Mouse (Mus musculus): ENCODE measurements around the gene Prdx6. TPM values are rescaled to one million over a fixed set of nuclear protein-coding genes. Genes with fewer than 3 reads are reported as not detected.

Gene Prdx6
- polyA plus RNA-seq, 1 experiment from 2014 or later, result 383 TPM

GRCm38 (mm10) chr1:161256918-161257317, 5.9 kb upstream of the Prdx6 start:
- Histone ChIP-seq H3K4me3 (ENCODE audit: low read depth, low read length) (no peak overlapping the region), H3K9me3 (replicated peaks; ENCODE audit: control insufficient read depth, low read length) (no peaks in the 10 kb centered on the region), H3K27ac (ENCODE audit: low read length) (no peak overlapping the region), H3K36me3 (ENCODE audit: control insufficient read depth, insufficient read depth) (no peaks in the 10 kb centered on the region), H3K4me1 (ENCODE audit: control insufficient read depth, low read depth, low read length) (peaks cover 38% of the 10 kb centered on the region), H3K9ac (ENCODE audit: low read depth, low read length) (no peak overlapping the region), H3K4me2 (ENCODE audit: low read depth, low read length) (no peak overlapping the region), H3K27me3 (ENCODE audit: control insufficient read depth, insufficient read depth, low read depth, low read length) (no peaks in the 10 kb centered on the region)
- 70% methylated on average over 7 of the region's 7 CpGs for WGBS (ENCODE audit: insufficient replicate concordance)
- ATAC-seq (ENCODE audit: low read depth), result no peak

GRCm38 (mm10) chr1:161254361-161254760, 3.3 kb upstream of the Prdx6 start:
- Histone ChIP-seq H3K27me3 (ENCODE audit: control insufficient read depth, insufficient read depth, low read depth, low read length) (no peaks in the 10 kb centered on the region), H3K4me1 (ENCODE audit: control insufficient read depth, low read depth, low read length) (peaks cover 52% of the 10 kb centered on the region), H3K9me3 (replicated peaks; ENCODE audit: control insufficient read depth, low read length) (no peaks in the 10 kb centered on the region), H3K36me3 (ENCODE audit: control insufficient read depth, insufficient read depth) (no peaks in the 10 kb centered on the region), H3K27ac (ENCODE audit: low read length) (peak overlapping the region; percentile 51), H3K9ac (ENCODE audit: low read depth, low read length) (no peak overlapping the region), H3K4me2 (ENCODE audit: low read depth, low read length) (no peak overlapping the region), H3K4me3 (ENCODE audit: low read depth, low read length) (no peak overlapping the region)
- WGBS (ENCODE audit: insufficient replicate concordance), result 41% methylated on average over 1 of the region's 1 CpGs
- no peak for ATAC-seq (ENCODE audit: low read depth)

- no peak for ATAC-seq (ENCODE audit: low read depth)
- Histone ChIP-seq H3K27me3 (ENCODE audit: control insufficient read depth, insufficient read depth, low read depth, low read length) (no peaks in the 10 kb centered on the region), H3K4me3 (ENCODE audit: low read depth, low read length) (no peak overlapping the region), H3K9ac (ENCODE audit: low read depth, low read length) (no peak overlapping the region), H3K36me3 (ENCODE audit: control insufficient read depth, insufficient read depth) (no peaks in the 10 kb centered on the region), H3K9me3 (replicated peaks; ENCODE audit: control insufficient read depth, low read length) (no peaks in the 10 kb centered on the region), H3K27ac (ENCODE audit: low read length) (0 out of 2 replicates have a peak overlapping the region, but pooled peaks have one; percentile 26), H3K4me1 (ENCODE audit: control insufficient read depth, low read depth, low read length) (peaks cover 67% of the 10 kb centered on the region), H3K4me2 (ENCODE audit: low read depth, low read length) (peak overlapping the region; percentile 65)
- WGBS (ENCODE audit: insufficient replicate concordance), result 48% methylated on average over 3 of the region's 3 CpGs
Observed at GRCm38 (mm10) chr1:161252901-161253300, 1.9 kb upstream of the Prdx6 start.

GRCm38 (mm10) chr1:161252365-161252764, 1.3 kb upstream of the Prdx6 start:
- H3K36me3 ChIP-seq (ENCODE audit: control insufficient read depth, insufficient read depth), result no peaks in the 10 kb centered on the region
- H3K9me3 ChIP-seq (replicated peaks; ENCODE audit: control insufficient read depth, low read length), result no peaks in the 10 kb centered on the region
- H3K4me2 ChIP-seq (ENCODE audit: low read depth, low read length), result peak overlapping the region; percentile 65
- peak; percentile 66 for ATAC-seq (ENCODE audit: low read depth)
- H3K4me3 ChIP-seq (ENCODE audit: low read depth, low read length), result peak overlapping the region; percentile 7
- no peak overlapping the region for H3K9ac ChIP-seq (ENCODE audit: low read depth, low read length)
- peak overlapping the region; percentile 69 for H3K27ac ChIP-seq (ENCODE audit: low read length)
- no peaks in the 10 kb centered on the region for H3K27me3 ChIP-seq (ENCODE audit: control insufficient read depth, insufficient read depth, low read depth, low read length)
- H3K4me1 ChIP-seq (ENCODE audit: control insufficient read depth, low read depth, low read length), result peaks cover 71% of the 10 kb centered on the region
- WGBS (ENCODE audit: insufficient replicate concordance), result 21% methylated on average over 9 of the region's 9 CpGs

GRCm38 (mm10) chr1:161251417-161252265, 622 bp upstream of the Prdx6 start:
- H3K36me3 ChIP-seq (ENCODE audit: control insufficient read depth, insufficient read depth), result no peaks in the 10 kb centered on the region
- H3K4me1 ChIP-seq (ENCODE audit: control insufficient read depth, low read depth, low read length), result peaks cover 71% of the 10 kb centered on the region
- 22% methylated on average over 9 of the region's 9 CpGs for WGBS (ENCODE audit: insufficient replicate concordance)
- peak overlapping the region; percentile 65 for H3K4me2 ChIP-seq (ENCODE audit: low read depth, low read length)
- peak overlapping the region; percentile 69 for H3K27ac ChIP-seq (ENCODE audit: low read length)
- H3K9ac ChIP-seq (ENCODE audit: low read depth, low read length), result no peak overlapping the region
- ATAC-seq (ENCODE audit: low read depth), result no peak; the same call in 1 of the 2 replicates
- peak overlapping the region; percentile 90 for H3K4me3 ChIP-seq (ENCODE audit: low read depth, low read length)
- H3K27me3 ChIP-seq (ENCODE audit: control insufficient read depth, insufficient read depth, low read depth, low read length), result no peaks in the 10 kb centered on the region
- H3K9me3 ChIP-seq (replicated peaks; ENCODE audit: control insufficient read depth, low read length), result no peaks in the 10 kb centered on the region

GRCm38 (mm10) chr1:161250031-161250603, 902 bp downstream of the Prdx6 start:
- peak overlapping the region; percentile 90 for H3K4me3 ChIP-seq (ENCODE audit: low read depth, low read length)
- H3K27me3 ChIP-seq (ENCODE audit: control insufficient read depth, insufficient read depth, low read depth, low read length), result no peaks in the 10 kb centered on the region
- H3K9ac ChIP-seq (ENCODE audit: low read depth, low read length), result peak overlapping the region; percentile 94
- peaks cover 62% of the 10 kb centered on the region for H3K4me1 ChIP-seq (ENCODE audit: control insufficient read depth, low read depth, low read length)
- H3K27ac ChIP-seq (ENCODE audit: low read length), result peak overlapping the region; percentile 90
- H3K4me2 ChIP-seq (ENCODE audit: low read depth, low read length), result peak overlapping the region; percentile 71
- no peaks in the 10 kb centered on the region; the same call in 1 of the 2 replicates for H3K36me3 ChIP-seq (ENCODE audit: control insufficient read depth, insufficient read depth)
- under 1% methylated on average over 15 of the region's 15 CpGs for WGBS (ENCODE audit: insufficient replicate concordance)
- ATAC-seq (ENCODE audit: low read depth), result peak; percentile 7; the same call in 1 of the 2 replicates
- no peaks in the 10 kb centered on the region for H3K9me3 ChIP-seq (replicated peaks; ENCODE audit: control insufficient read depth, low read length)

- WGBS (ENCODE audit: insufficient replicate concordance), result 5% methylated on average over 6 of the region's 6 CpGs
- H3K9me3 ChIP-seq (replicated peaks; ENCODE audit: control insufficient read depth, low read length), result no peaks in the 10 kb centered on the region
- H3K27me3 ChIP-seq (ENCODE audit: control insufficient read depth, insufficient read depth, low read depth, low read length), result no peaks in the 10 kb centered on the region
- peak overlapping the region; percentile 71 for H3K4me2 ChIP-seq (ENCODE audit: low read depth, low read length)
- H3K27ac ChIP-seq (ENCODE audit: low read length), result peak overlapping the region; percentile 90
- H3K9ac ChIP-seq (ENCODE audit: low read depth, low read length), result peak overlapping the region; percentile 94
- H3K4me1 ChIP-seq (ENCODE audit: control insufficient read depth, low read depth, low read length), result peaks cover 55% of the 10 kb centered on the region
- ATAC-seq (ENCODE audit: low read depth), result 0 out of 2 replicates have a peak, but pooled peaks have one; percentile 11
- H3K4me3 ChIP-seq (ENCODE audit: low read depth, low read length), result peak overlapping the region; percentile 90
- H3K36me3 ChIP-seq (ENCODE audit: control insufficient read depth, insufficient read depth), result no peaks in the 10 kb centered on the region; the same call in 1 of the 2 replicates
Observed at GRCm38 (mm10) chr1:161249442-161249841, 1.6 kb downstream of the Prdx6 start.

DNA sequence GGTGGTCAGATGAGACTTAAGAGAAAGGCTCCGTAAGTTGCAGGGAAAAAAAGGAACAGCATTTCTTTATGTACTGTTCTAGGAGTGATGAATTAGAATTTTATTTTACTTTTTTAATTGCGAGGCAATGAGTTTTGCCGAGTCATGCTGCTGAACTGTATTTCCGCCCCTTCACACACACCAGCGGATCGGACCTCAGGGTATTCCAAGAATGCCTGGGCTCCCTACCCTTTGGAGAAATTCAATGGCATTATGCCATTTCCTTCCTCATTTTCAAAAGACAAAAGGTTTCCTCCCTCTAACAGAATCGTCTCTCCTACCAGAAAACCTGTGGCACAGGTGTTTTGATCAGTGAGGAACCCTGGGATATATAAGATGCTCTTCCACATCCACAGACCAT, 2.3 kb downstream of the Prdx6 start:
- 30% methylated on average over 7 of the region's 7 CpGs for WGBS (ENCODE audit: insufficient replicate concordance)
- Histone ChIP-seq H3K27ac (ENCODE audit: low read length) (peak overlapping the region; percentile 90; the same call in 1 of the 2 replicates), H3K4me1 (ENCODE audit: control insufficient read depth, low read depth, low read length) (peaks cover 49% of the 10 kb centered on the region), H3K4me2 (ENCODE audit: low read depth, low read length) (peak overlapping the region; percentile 71), H3K9ac (ENCODE audit: low read depth, low read length) (peak overlapping the region; percentile 94), H3K4me3 (ENCODE audit: low read depth, low read length) (peak overlapping the region; percentile 90), H3K27me3 (ENCODE audit: control insufficient read depth, insufficient read depth, low read depth, low read length) (no peaks in the 10 kb centered on the region), H3K36me3 (ENCODE audit: control insufficient read depth, insufficient read depth) (peaks cover 6% of the 10 kb centered on the region), H3K9me3 (replicated peaks; ENCODE audit: control insufficient read depth, low read length) (no peaks in the 10 kb centered on the region)
- no peak for ATAC-seq (ENCODE audit: low read depth)

Measured in liver, embryonic 16.5 days (tissue).